Mouse (Mus musculus): ENCODE data around the gene Gm10392. TPM values are rescaled to one million over a fixed set of nuclear protein-coding genes. Genes with fewer than 3 reads are reported as not detected.

The Gm10392 gene
- total and polyA plus RNA-seq, 3 experiments = 0.10 to 0.27 TPM; not detected in 1

DNA sequence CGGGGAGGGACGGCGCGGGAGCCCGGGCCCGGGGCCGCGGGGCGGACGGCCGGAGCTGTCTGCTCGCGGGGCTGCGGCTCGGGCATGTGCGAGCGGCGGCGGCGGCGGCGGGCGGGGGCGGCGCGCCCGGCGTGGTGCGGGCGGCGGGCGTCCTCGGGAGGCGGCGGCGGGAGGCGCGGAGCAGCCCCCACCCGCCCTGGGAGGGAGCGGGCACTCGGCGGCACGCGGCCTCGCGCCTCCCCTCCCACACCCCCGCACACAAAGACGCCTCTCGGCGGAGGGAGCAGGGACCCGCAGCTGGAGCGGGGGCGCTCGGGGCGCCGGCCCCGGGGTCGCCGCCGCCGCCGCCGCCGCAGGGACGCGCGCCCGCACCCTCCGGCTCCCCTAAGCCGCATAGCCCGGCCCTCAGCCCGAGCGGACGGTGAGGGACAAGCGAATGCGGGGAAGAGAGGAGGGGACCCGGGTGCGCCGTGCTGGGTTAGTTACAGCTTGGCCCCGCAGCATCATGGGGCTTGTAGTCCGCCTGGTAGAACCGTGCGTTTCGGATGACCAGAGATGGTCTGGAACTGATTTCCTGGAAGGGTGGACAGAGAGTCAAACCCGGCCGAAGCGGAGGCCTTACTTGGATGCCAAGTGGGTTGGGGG lies 29.3 kb downstream of the Gm10392 start, which contains the start of gene Ankrd13b:
Gene Ankrd13b (minus strand): TSS at position 88 of the 645 bp plus-strand sequence.
- peaks cover 0 to 31% of the 10 kb centered on the region in 2 experiments; a peak in 2 of 4 replicates for H3K36me3 ChIP-seq (ENCODE audit: control insufficient read depth in 1 of 2, insufficient read depth in 2 of 2, low read length in 2 of 2)
- peak within 1 kb of the TSS; percentile 79 to 91 for H3K4me3 ChIP-seq (ENCODE audit: control insufficient read depth in 1 of 2, insufficient read depth in 1 of 2, low read depth in 2 of 2, low read length in 2 of 2)
- peaks cover 58% of the 10 kb centered on the region for H3K79me2 ChIP-seq (ENCODE audit: control insufficient read depth, insufficient read depth, low read length, poor library complexity)
- H3K9ac ChIP-seq (ENCODE audit: control insufficient read depth, low read depth, low read length, poor library complexity, severe bottlenecking) = peak within 1 kb of the TSS; percentile 87
- TF ChIP-seq UBTF (IDR thresholded peaks at IDR 0.05; ENCODE audit: borderline replicate concordance, insufficient read depth, low read depth, low read length) = no peak
- no peak for TF ChIP-seq TCF12 (IDR thresholded peaks at IDR 0.05; ENCODE audit: low read depth, low read length)
- 0 out of 4 replicates have a peak, but pooled peaks of 1 of the 2 experiments have one; percentile 36 for TF ChIP-seq POLR2A (IDR thresholded peaks at IDR 0.05; ENCODE audit: control insufficient read depth in 1 of 2, insufficient read depth in 1 of 2, low read depth in 1 of 2, low read length in 2 of 2, poor library complexity in 1 of 2)
- peak; percentile 94 for TF ChIP-seq HCFC1 (IDR thresholded peaks at IDR 0.05; ENCODE audit: low read depth, low read length)
- 0 out of 2 replicates have a peak, but pooled peaks have one; percentile 18 for TF ChIP-seq TBP (IDR thresholded peaks at IDR 0.05; ENCODE audit: low read depth, low read length)
- peak; percentile 63 for TF ChIP-seq SIN3A (IDR thresholded peaks at IDR 0.05; ENCODE audit: low read length)
- TF ChIP-seq BHLHE40 (IDR thresholded peaks at IDR 0.05; ENCODE audit: borderline replicate concordance, low read depth, low read length) = no peak
- no peak for TF ChIP-seq E2F4 (IDR thresholded peaks at IDR 0.05; ENCODE audit: borderline replicate concordance, low read depth, low read length)
- TF ChIP-seq MXI1 (IDR thresholded peaks at IDR 0.05; ENCODE audit: low read depth, low read length) = peak; percentile 28; the same call in 1 of the 2 replicates
- 0 out of 2 replicates have a peak, but pooled peaks have one; percentile 48 for TF ChIP-seq NRF1 (IDR thresholded peaks at IDR 0.05; ENCODE audit: insufficient read depth, low read depth, low read length, poor library complexity, severe bottlenecking)
- no peak for TF ChIP-seq CTCF (IDR thresholded peaks at IDR 0.05 in 2 of 3, conservative IDR thresholded peaks at IDR 0.05 in 1 of 3; ENCODE audit: control insufficient read depth in 1 of 3, insufficient read depth in 1 of 3, low read depth in 2 of 3, low read length in 3 of 3, poor library complexity in 1 of 3, severe bottlenecking in 1 of 3)
- peak; percentile 43; the same call in 1 of the 2 replicates for TF ChIP-seq MAX (IDR thresholded peaks at IDR 0.05; ENCODE audit: low read length)
- TF ChIP-seq NELFE (IDR thresholded peaks at IDR 0.05; ENCODE audit: low read depth, low read length) = peak; percentile 40
- TF ChIP-seq MAZ (IDR thresholded peaks at IDR 0.05; ENCODE audit: low read depth, low read length) = 0 out of 2 replicates have a peak, but pooled peaks have one; percentile 43
- peak; percentile 64; the same call in 1 of the 2 replicates for TF ChIP-seq KAT2A (conservative IDR thresholded peaks at IDR 0.05; ENCODE audit: low read depth, low read length)
- DNase-seq (ENCODE audit: low read depth, low spot score) = peak; percentile 77
- no peak within 1 kb of the TSS for H3K27ac ChIP-seq (ENCODE audit: control insufficient read depth, low read depth, low read length)
- H3K4me1 ChIP-seq (ENCODE audit: control insufficient read depth in 1 of 2, insufficient read depth in 2 of 2, low read length in 2 of 2) = peaks cover 2 to 38% of the 10 kb centered on the region in 2 experiments; a peak in 3 of 4 replicates
- no peaks in the 10 kb centered on the region for H3K9me3 ChIP-seq (replicated peaks; ENCODE audit: insufficient read depth, low read length)
- H3K27me3 ChIP-seq (ENCODE audit: control insufficient read depth in 1 of 2, insufficient read depth in 2 of 2, low read length in 2 of 2) = no peaks in the 10 kb centered on the region

DNA sequence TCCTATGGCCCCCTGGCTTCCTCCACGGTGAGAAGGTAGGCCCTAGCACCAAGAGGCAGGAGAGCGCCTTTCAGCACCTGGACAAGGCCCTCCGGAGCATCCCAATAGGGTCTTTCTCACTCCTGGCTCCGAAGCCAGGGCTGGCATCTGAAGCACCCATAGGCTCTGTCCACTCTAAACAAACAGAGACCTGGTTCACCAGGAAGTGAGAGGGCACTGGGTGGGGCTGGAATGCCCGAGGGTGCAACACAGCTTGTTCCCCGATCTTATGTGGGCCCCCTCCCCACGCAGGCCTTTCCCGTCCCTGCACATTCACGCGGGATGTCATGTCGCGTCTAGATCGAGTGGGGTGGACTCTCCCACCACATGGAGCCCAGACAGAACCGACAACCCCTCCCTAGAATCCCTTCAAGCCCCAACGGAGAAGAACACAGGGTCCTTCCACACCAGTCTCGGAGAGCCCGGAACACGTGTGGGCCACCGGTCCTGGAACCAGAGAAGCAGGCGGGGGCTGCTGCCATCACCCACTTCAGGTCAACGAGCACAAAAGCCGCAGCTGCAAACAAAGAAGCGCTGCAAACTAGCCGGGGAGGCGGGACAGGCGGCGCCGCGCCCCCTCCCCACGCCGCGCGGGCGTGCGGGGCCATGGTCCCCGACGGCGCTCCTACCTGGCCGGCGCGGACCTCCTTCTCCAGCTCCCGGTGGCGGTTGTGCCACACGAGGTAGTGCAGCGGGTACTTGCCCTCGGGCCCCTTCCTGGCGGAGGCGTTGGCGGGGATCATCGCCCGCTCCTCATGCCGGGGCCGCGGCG lies 30.0 kb downstream of the Gm10392 start:
- Histone ChIP-seq H3K36me3 (ENCODE audit: control insufficient read depth in 1 of 2, insufficient read depth in 2 of 2, low read length in 2 of 2) (peaks cover 0 to 28% of the 10 kb centered on the region in 2 experiments; a peak in 2 of 4 replicates), H3K9me3 (replicated peaks; ENCODE audit: insufficient read depth, low read length) (no peaks in the 10 kb centered on the region), H3K79me2 (ENCODE audit: control insufficient read depth, insufficient read depth, low read length, poor library complexity) (peaks cover 54% of the 10 kb centered on the region), H3K4me3 (ENCODE audit: control insufficient read depth in 1 of 2, insufficient read depth in 1 of 2, low read depth in 2 of 2, low read length in 2 of 2) (peak overlapping the region; percentile 79 to 91), H3K4me1 (ENCODE audit: control insufficient read depth in 1 of 2, insufficient read depth in 2 of 2, low read length in 2 of 2) (peaks cover 2 to 32% of the 10 kb centered on the region in 2 experiments; a peak in 3 of 4 replicates), H3K9ac (ENCODE audit: control insufficient read depth, low read depth, low read length, poor library complexity, severe bottlenecking) (peak overlapping the region; percentile 87), H3K27ac (ENCODE audit: control insufficient read depth, low read depth, low read length) (no peak overlapping the region), H3K27me3 (ENCODE audit: control insufficient read depth in 1 of 2, insufficient read depth in 2 of 2, low read length in 2 of 2) (no peaks in the 10 kb centered on the region)
- peak; percentile 57 for DNase-seq (ENCODE audit: low read depth, low spot score)
- TF ChIP-seq GATA1 (IDR thresholded peaks at IDR 0.05; ENCODE audit: low read depth, low read length) (no peak), CHD1 (IDR thresholded peaks at IDR 0.05; ENCODE audit: low read depth, low read length) (no peak), MAX (IDR thresholded peaks at IDR 0.05; ENCODE audit: low read length) (peak; percentile 30; the same call in 1 of the 2 replicates), CTCF (IDR thresholded peaks at IDR 0.05 in 2 of 3, conservative IDR thresholded peaks at IDR 0.05 in 1 of 3; ENCODE audit: control insufficient read depth in 1 of 3, insufficient read depth in 1 of 3, low read depth in 2 of 3, low read length in 3 of 3, poor library complexity in 1 of 3, severe bottlenecking in 1 of 3) (peak in 1 of 3 experiments; percentile 3; a peak in 1 of 6 replicates), SIN3A (IDR thresholded peaks at IDR 0.05; ENCODE audit: low read length) (peak; percentile 74), MXI1 (IDR thresholded peaks at IDR 0.05; ENCODE audit: low read depth, low read length) (peak; percentile 52; the same call in 1 of the 2 replicates), POLR2A (IDR thresholded peaks at IDR 0.05; ENCODE audit: control insufficient read depth in 1 of 2, insufficient read depth in 1 of 2, low read depth in 1 of 2, low read length in 2 of 2, poor library complexity in 1 of 2) (0 out of 4 replicates have a peak, but pooled peaks of 1 of the 2 experiments have one; percentile 9), MYC (IDR thresholded peaks at IDR 0.05; ENCODE audit: low read depth, low read length) (no peak), E2F4 (IDR thresholded peaks at IDR 0.05; ENCODE audit: borderline replicate concordance, low read depth, low read length) (no peak)
